Mouse (Mus musculus): Measurements from ENCODE around the gene Zc2hc1c.

DNA sequence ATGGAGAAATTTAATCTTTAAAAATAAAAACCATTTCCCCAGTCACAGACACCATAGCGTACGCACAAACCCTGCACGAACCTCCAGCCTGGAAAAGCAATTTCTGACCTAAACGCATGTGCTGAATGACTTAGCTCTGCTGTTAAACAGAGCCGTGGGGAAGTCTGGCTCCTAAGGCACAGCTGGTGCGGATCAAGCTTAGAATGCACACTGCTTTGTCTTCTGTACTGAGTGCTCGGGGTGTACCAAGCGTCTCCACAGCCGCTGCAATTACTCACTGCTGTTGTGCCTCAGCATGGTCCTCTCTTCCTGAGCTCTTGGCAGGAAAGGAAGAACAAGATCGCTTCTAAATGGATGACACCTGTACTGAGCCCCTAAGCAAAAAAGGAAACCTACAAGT lies 25.9 kb upstream of the Zc2hc1c start:
- no peak for TF ChIP-seq POLR2A (IDR thresholded peaks at IDR 0.05; ENCODE audit: low read depth, low read length)
- TF ChIP-seq CTCF (IDR thresholded peaks at IDR 0.05; ENCODE audit: extremely low read depth, insufficient read length, insufficient replicate concordance, low read depth, low read length), result no peak
